Mouse (Mus musculus): ENCODE measurements around the gene Fgr.

DNA sequence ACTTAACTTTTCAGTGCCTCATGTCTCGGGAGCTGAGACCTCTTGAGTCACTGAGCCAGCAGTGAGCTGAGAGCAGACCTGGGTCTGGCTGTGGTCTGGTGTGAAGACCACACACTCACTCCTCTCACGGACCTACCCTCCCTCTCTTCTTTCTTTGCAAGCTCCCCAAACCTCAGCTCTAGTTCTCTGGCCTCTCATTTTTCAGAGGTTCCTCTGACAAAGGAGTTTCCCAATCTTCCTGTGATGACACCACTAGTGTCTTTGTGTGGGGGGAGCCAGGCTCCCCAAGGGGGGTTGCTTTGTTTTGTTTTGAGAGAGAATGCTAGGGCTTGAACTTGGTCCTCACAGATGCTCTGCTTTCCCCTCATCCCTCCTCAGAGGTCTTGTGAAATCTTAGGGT is 22.9 kb upstream of the Fgr start:
- TF ChIP-seq CTCF (IDR thresholded peaks at IDR 0.05; ENCODE audit: borderline replicate concordance, control insufficient read depth, extremely low read depth, insufficient read depth, low read length, poor library complexity): no peak
- TF ChIP-seq POLR2A (IDR thresholded peaks at IDR 0.05; ENCODE audit: control insufficient read depth, extremely low read depth, insufficient read depth, low read length, poor library complexity): no peak

Measured in thymus, adult 2 months (tissue).